Mouse (Mus musculus): Measurements from ENCODE around the gene Kcmf1.

The Kcmf1 gene

GRCm38 (mm10) chr6:72899781-72900681, at the start of gene Kcmf1:
TSS of gene Kcmf1 (minus strand) at chr6:72899979.
- in situ Hi-C loops (cut with MboI, MseI) = no loop called here

GRCm38 (mm10) chr6:72949161-72949756, 49.5 kb upstream of the Kcmf1 start:
- in situ Hi-C loops (cut with MboI, MseI) = no loop called here

GRCm38 (mm10) chr6:72948392-72948791, 48.6 kb upstream of the Kcmf1 start:
- in situ Hi-C loops (cut with MboI, MseI) = no loop called here

- in situ Hi-C loops (cut with MboI, MseI) = no loop called here
Measured at GRCm38 (mm10) chr6:72947960-72948359, 48.2 kb upstream of the Kcmf1 start.

- in situ Hi-C loops (cut with MboI, MseI) = loop anchor here (5.0 kb wide), 1 partner anchor 82 kb away; no protein-coding TSS in a partner anchor
Measured at GRCm38 (mm10) chr6:72940493-72940892, 40.7 kb upstream of the Kcmf1 start.

- in situ Hi-C loops (cut with MboI, MseI) = no loop called here
Measured at GRCm38 (mm10) chr6:72937859-72938258, 38.1 kb upstream of the Kcmf1 start.

GRCm38 (mm10) chr6:72937430-72937829, 37.7 kb upstream of the Kcmf1 start:
- in situ Hi-C loops (cut with MboI, MseI) = no loop called here

- in situ Hi-C loops (cut with MboI, MseI) = no loop called here
Measured at GRCm38 (mm10) chr6:72932955-72933354, 33.2 kb upstream of the Kcmf1 start.

GRCm38 (mm10) chr6:72931533-72931932, 31.8 kb upstream of the Kcmf1 start:
- in situ Hi-C loops (cut with MboI, MseI) = no loop called here

GRCm38 (mm10) chr6:72929795-72930398, 30.1 kb upstream of the Kcmf1 start:
- in situ Hi-C loops (cut with MboI, MseI) = no loop called here

- in situ Hi-C loops (cut with MboI, MseI) = no loop called here
Measured at GRCm38 (mm10) chr6:72926755-72927482, 27.1 kb upstream of the Kcmf1 start.

GRCm38 (mm10) chr6:72926031-72926430, 26.3 kb upstream of the Kcmf1 start:
- in situ Hi-C loops (cut with MboI, MseI) = no loop called here

- in situ Hi-C loops (cut with MboI, MseI) = loop anchor here (5.0 kb wide), 1 partner anchor 239 kb away; no protein-coding TSS in a partner anchor
Measured at GRCm38 (mm10) chr6:72923381-72923780, 23.6 kb upstream of the Kcmf1 start.

- in situ Hi-C loops (cut with MboI, MseI) = loop anchor here (5.0 kb wide), 1 partner anchor 241 kb away; no protein-coding TSS in a partner anchor
Measured at GRCm38 (mm10) chr6:72921081-72921480, 21.3 kb upstream of the Kcmf1 start.

GRCm38 (mm10) chr6:72918510-72919033, 18.8 kb upstream of the Kcmf1 start:
- in situ Hi-C loops (cut with MboI, MseI) = no loop called here

GRCm38 (mm10) chr6:72916330-72916729, 16.6 kb upstream of the Kcmf1 start:
- in situ Hi-C loops (cut with MboI, MseI) = no loop called here

- in situ Hi-C loops (cut with MboI, MseI) = no loop called here
Measured at GRCm38 (mm10) chr6:72914087-72914749, 14.4 kb upstream of the Kcmf1 start.

- in situ Hi-C loops (cut with MboI, MseI) = no loop called here
Measured at GRCm38 (mm10) chr6:72911261-72911660, 11.5 kb upstream of the Kcmf1 start.

- in situ Hi-C loops (cut with MboI, MseI) = no loop called here
Measured at GRCm38 (mm10) chr6:72902254-72902990, 2.6 kb upstream of the Kcmf1 start.

- in situ Hi-C loops (cut with MboI, MseI) = no loop called here
Measured at GRCm38 (mm10) chr6:72900952-72901351, 1.2 kb upstream of the Kcmf1 start.

All from regulatory T cell (primary cell).